ENCODE assay signal across 9 mouse cellular contexts in genomic region chr2:73263794-73264610, GRCm38 (mm10). TPM values are rescaled to one million over a fixed set of nuclear protein-coding genes. Genes with fewer than 3 reads are reported as not detected.
DNase-seq lines count a peak whose midpoint lies in the region; ATAC-seq and TF ChIP-seq lines count a peak whose summit lies in the region.
"Had no signal": no experiment of that assay in that cellular context is flagged by ENCODE, and none has a peak within 500 bp of the region (broad histone marks: within the 10 kb centered on the region; RNA-seq: fewer than 3 reads in every experiment).

No protein-coding gene starts in this region.

- intact Hi-C loops in gastrocnemius, adult 2 months (cut with DNase I) = no loop called here

- WGBS in embryonic facial prominence, embryonic 10.5 days = under 1% methylated on average over 38 of the region's 38 CpGs
- WGBS in hindbrain, embryonic 15.5 days = 1% methylated on average over 38 of the region's 38 CpGs
- WGBS in midbrain, embryonic 15.5 days = 2% methylated on average over 38 of the region's 38 CpGs

- TF ChIP-seq CTCF in gastrocnemius, adult 2 months (IDR thresholded peaks at IDR 0.05) = no peak

- peaks cover 75% of the 10 kb centered on the region for H3K27me3 ChIP-seq in embryonic facial prominence, embryonic 10.5 days (replicated peaks; ENCODE audit: low read depth, poor library complexity, severe bottlenecking)
- H3K27me3 ChIP-seq in hindbrain, embryonic 15.5 days = peaks cover 66% of the 10 kb centered on the region
- H3K27me3 ChIP-seq in midbrain, embryonic 15.5 days (replicated peaks) = peaks cover 65% of the 10 kb centered on the region

- H3K9ac ChIP-seq in hindbrain, embryonic 15.5 days = no peak overlapping the region
- H3K9ac ChIP-seq in midbrain, embryonic 15.5 days = no peak overlapping the region

- 0 out of 2 replicates have a peak, but pooled peaks cover 3% of the 10 kb centered on the region for H3K9me3 ChIP-seq in embryonic facial prominence, embryonic 10.5 days
- no peaks in the 10 kb centered on the region for H3K9me3 ChIP-seq in hindbrain, embryonic 15.5 days
- no peaks in the 10 kb centered on the region for H3K9me3 ChIP-seq in midbrain, embryonic 15.5 days

- H3K27ac ChIP-seq in gastrocnemius, adult 2 months = no peak overlapping the region
- peak overlapping the region; percentile 69 for H3K27ac ChIP-seq in embryonic facial prominence, embryonic 10.5 days (replicated peaks)
- H3K27ac ChIP-seq in hindbrain, embryonic 15.5 days (replicated peaks) = no peak overlapping the region
- H3K27ac ChIP-seq in midbrain, embryonic 15.5 days = no peak overlapping the region

- H3K36me3 ChIP-seq in embryonic facial prominence, embryonic 10.5 days (replicated peaks) = no peaks in the 10 kb centered on the region
- H3K36me3 ChIP-seq in hindbrain, embryonic 15.5 days = no peaks in the 10 kb centered on the region
- H3K36me3 ChIP-seq in midbrain, embryonic 15.5 days (replicated peaks) = no peaks in the 10 kb centered on the region

- ATAC-seq in hindbrain, embryonic 15.5 days (ENCODE audit: low FRiP score, low read depth) = no peak
- ATAC-seq in midbrain, embryonic 15.5 days (replicated peaks) = no peak

- H3K4me2 ChIP-seq in hindbrain, embryonic 15.5 days = peak overlapping the region; percentile 54
- peak overlapping the region; percentile 47 for H3K4me2 ChIP-seq in midbrain, embryonic 15.5 days

- H3K4me1 ChIP-seq in embryonic facial prominence, embryonic 10.5 days = peaks cover 37% of the 10 kb centered on the region
- peaks cover 10% of the 10 kb centered on the region for H3K4me1 ChIP-seq in hindbrain, embryonic 15.5 days (replicated peaks)
- H3K4me1 ChIP-seq in midbrain, embryonic 15.5 days = peaks cover 14% of the 10 kb centered on the region

- H3K4me3 ChIP-seq in gastrocnemius, adult 2 months = peak overlapping the region; percentile 57
- peak overlapping the region; percentile 66 for H3K4me3 ChIP-seq in embryonic facial prominence, embryonic 10.5 days
- H3K4me3 ChIP-seq in hindbrain, embryonic 15.5 days = peak overlapping the region; percentile 32
- peak overlapping the region; percentile 28 for H3K4me3 ChIP-seq in midbrain, embryonic 15.5 days

- peak; percentile 34 for DNase-seq in gastrocnemius, adult 2 months
- DNase-seq in gastrocnemius, postnatal 10 days = no peak
- peak; percentile 78 for DNase-seq in embryonic facial prominence, embryonic 10.5 days (ENCODE audit: low spot score)
- no peak for DNase-seq in c-Kit-positive CD71-positive TER-119-positive erythroid progenitor cells, embryonic 14.5 days (ENCODE audit: low spot score)
- no peak for DNase-seq in right cerebral cortex, postnatal 14 days
- no peak for DNase-seq in right cerebral cortex, adult 18-20 months

RNA-seq across cellular contexts. Expression of gene Sp9, which starts 7.7 kb away (rescaled TPM):
- not detected for total RNA-seq in gastrocnemius, adult 2 months (2021)
- under 1 TPM in 1 of 2 experiments, not detected in 1; 0.05 TPM for total RNA-seq in gastrocnemius, postnatal 10 days (2021)
- polyA plus RNA-seq in embryonic facial prominence, embryonic 10.5 days (2016; fragmentation: Nextera tagmentation; extraction: Ambion mirVana) = 0.39 and 0.67 TPM in 2 replicates
- polyA plus RNA-seq in hindbrain, embryonic 15.5 days (2015; fragmentation: Nextera tagmentation; extraction: Ambion mirVana) = 1.2 TPM in 2 replicates
- polyA plus RNA-seq in midbrain, embryonic 15.5 days (2015; fragmentation: Nextera tagmentation; extraction: Ambion mirVana) = 3.5 and 5.3 TPM in 2 replicates
- total RNA-seq: neutrophil, adult 5-6 weeks had no signal

RNA-seq across cellular contexts. Expression of gene Ola1, which starts 45.3 kb away (rescaled TPM):
- 10 to 100 TPM; 49.3 to 58.1 TPM for total RNA-seq in gastrocnemius, adult 2 months (2021)
- total RNA-seq in gastrocnemius, postnatal 10 days (2021) = 100 to 1,000 TPM; 101 to 120 TPM
- 100 and 101 TPM in 2 replicates for polyA plus RNA-seq in embryonic facial prominence, embryonic 10.5 days (2016; fragmentation: Nextera tagmentation; extraction: Ambion mirVana)
- 92.9 and 97.7 TPM in 2 replicates for polyA plus RNA-seq in hindbrain, embryonic 15.5 days (2015; fragmentation: Nextera tagmentation; extraction: Ambion mirVana)
- polyA plus RNA-seq in midbrain, embryonic 15.5 days (2015; fragmentation: Nextera tagmentation; extraction: Ambion mirVana) = 84.1 and 91.3 TPM in 2 replicates

RNA-seq across cellular contexts. Expression of gene Scrn3, which starts 48.4 kb away (rescaled TPM):
- 10 to 100 TPM; 50.4 to 51.0 TPM for total RNA-seq in gastrocnemius, adult 2 months (2021)
- total RNA-seq in gastrocnemius, postnatal 10 days (2021) = 10 to 100 TPM; 20.2 to 21.8 TPM
- 14.7 and 15.3 TPM in 2 replicates for polyA plus RNA-seq in embryonic facial prominence, embryonic 10.5 days (2016; fragmentation: Nextera tagmentation; extraction: Ambion mirVana)
- 7.3 and 8.2 TPM in 2 replicates for polyA plus RNA-seq in hindbrain, embryonic 15.5 days (2015; fragmentation: Nextera tagmentation; extraction: Ambion mirVana)
- polyA plus RNA-seq in midbrain, embryonic 15.5 days (2015; fragmentation: Nextera tagmentation; extraction: Ambion mirVana) = 6.9 and 7.7 TPM in 2 replicates

RNA-seq across cellular contexts. Expression of gene Cir1, which starts 48.5 kb away (rescaled TPM):
- 10 to 100 TPM; 12.0 to 12.7 TPM for total RNA-seq in gastrocnemius, adult 2 months (2021)
- 10 to 100 TPM; 14.7 to 15.2 TPM for total RNA-seq in gastrocnemius, postnatal 10 days (2021)
- 16.8 and 18.0 TPM in 2 replicates for polyA plus RNA-seq in embryonic facial prominence, embryonic 10.5 days (2016; fragmentation: Nextera tagmentation; extraction: Ambion mirVana)
- polyA plus RNA-seq in hindbrain, embryonic 15.5 days (2015; fragmentation: Nextera tagmentation; extraction: Ambion mirVana) = 26.2 and 29.0 TPM in 2 replicates
- polyA plus RNA-seq in midbrain, embryonic 15.5 days (2015; fragmentation: Nextera tagmentation; extraction: Ambion mirVana) = 26.2 and 27.4 TPM in 2 replicates

Comparison
In these comparisons a context has a peak if more than half of its experiments do, and no peak if none do; other contexts are left out.
1. DNase-seq: peak in gastrocnemius, adult 2 months (single experiment) and embryonic facial prominence, embryonic 10.5 days (single experiment); none in gastrocnemius, postnatal 10 days (single experiment), c-Kit-positive CD71-positive TER-119-positive erythroid progenitor cells, embryonic 14.5 days (single experiment), right cerebral cortex, postnatal 14 days (single experiment) and right cerebral cortex, adult 18-20 months (single experiment).
2. Peak in every context shown above with its lines, with median percentiles within 50 percentile points of each other: H3K4me3 ChIP-seq.